Mouse (Mus musculus) megakaryocyte-erythroid progenitor cell, adult 5-6 weeks (primary cell): ENCODE data around the gene Ankrd37. TPM values are rescaled to one million over a fixed set of nuclear protein-coding genes. Genes with fewer than 3 reads are reported as not detected.
A peak's percentile ranks its signal among the peaks of the same experiment; 100 is the strongest.

Experiments
- ATAC-seq: replicated peaks from 2 replicates; pipeline ENCODE4 v1.8.0; 2016; ENCODE audit warnings: mild to moderate bottlenecking, inconsistent platforms; ENCODE audit not compliant: severe bottlenecking, poor library complexity, low FRiP score, low TSS enrichment
- total RNA-seq, 2 experiments: library from RNA; stranded (forward) in 1 of 2; stranded (reverse) in 1 of 2; fragments of 200-1000, 215-1000 nt in 1 of 2; fragments of >200 nt in 1 of 2; fragmentation: Nextera tagmentation in 1 of 2; gene quantifications; 2 replicates each; pipeline ENCODE4 v1.2.3; 2014 to 2017

Ankrd37 gene
- total RNA-seq (2014; fragmentation: Nextera tagmentation) (0.79 TPM in 1 of 2 replicates, not detected in the other), total RNA-seq (2017) (2.3 and 8.4 TPM in 2 replicates)

DNA sequence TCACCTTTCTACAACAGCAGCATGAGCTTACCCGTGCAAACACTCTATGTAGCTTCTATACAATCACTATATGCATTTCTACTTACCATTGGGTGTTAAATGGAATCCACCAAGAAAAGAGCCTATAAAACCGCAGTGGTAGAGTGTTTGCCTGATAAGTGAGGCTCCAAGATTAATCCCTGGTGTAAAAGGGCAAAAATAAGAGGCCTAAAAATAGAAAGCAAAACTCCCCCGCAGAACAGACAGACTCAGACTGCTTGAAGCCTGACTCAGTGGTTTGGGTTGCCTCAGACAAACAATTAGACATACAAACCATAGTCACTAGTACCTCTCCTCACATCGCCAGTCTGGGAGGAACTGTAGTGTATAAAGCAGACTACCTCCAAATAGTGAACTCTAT is at the start of gene Ankrd37:
Gene Ankrd37, minus strand, starts transcription at position 112 of the 400 bp plus-strand sequence.
- no peak for ATAC-seq

- ATAC-seq = no peak
Measured at GRCm38 (mm10) chr8:46040260-46040659, 34.8 kb upstream of the Ankrd37 start.

GRCm38 (mm10) chr8:46039666-46040065 is 34.2 kb upstream of the Ankrd37 start:
- no peak for ATAC-seq

- no peak for ATAC-seq
Measured at GRCm38 (mm10) chr8:46036217-46036616, 30.7 kb upstream of the Ankrd37 start.

GRCm38 (mm10) chr8:46024392-46024791 is 18.9 kb upstream of the Ankrd37 start:
- ATAC-seq = no peak

DNA sequence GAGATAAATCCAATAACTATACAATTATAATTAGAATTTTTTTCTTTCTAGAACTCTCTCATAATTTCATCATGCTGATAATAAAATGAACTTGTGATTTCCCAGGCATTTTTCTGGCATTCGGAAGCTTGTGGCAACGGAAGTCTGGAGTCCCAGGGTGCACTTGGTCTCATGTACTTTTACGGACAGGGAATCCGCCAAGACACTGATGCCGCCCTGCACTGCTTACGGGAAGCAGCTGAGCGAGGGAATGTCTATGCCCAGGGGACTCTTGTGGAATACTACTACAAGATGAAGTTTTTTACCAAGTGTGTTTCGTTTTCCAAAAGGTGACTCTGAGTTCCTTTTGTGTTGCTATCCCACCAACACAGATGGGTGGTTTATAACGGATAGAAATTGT is 17.3 kb upstream of the Ankrd37 start:
- no peak for ATAC-seq

DNA sequence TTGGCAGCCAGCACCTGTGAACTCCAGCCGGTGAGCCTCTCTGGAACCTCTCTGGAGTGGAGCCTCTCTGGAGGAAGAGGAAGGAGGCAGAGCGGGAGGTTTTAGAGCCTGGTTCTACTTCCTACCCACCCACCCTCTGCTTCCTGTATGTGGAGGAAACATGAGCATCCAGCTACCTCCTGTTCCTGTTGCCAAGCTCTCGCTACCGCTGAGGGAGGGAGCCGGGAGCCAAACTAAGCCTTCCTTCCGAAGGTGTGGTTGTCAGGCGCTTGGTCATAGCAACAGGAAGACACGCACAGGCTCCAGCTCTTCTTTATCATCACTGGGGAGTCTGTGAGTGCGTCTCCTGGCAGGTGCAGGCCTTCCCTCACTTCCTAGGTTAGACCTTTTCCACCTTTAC is 16.7 kb upstream of the Ankrd37 start:
- no peak for ATAC-seq

DNA sequence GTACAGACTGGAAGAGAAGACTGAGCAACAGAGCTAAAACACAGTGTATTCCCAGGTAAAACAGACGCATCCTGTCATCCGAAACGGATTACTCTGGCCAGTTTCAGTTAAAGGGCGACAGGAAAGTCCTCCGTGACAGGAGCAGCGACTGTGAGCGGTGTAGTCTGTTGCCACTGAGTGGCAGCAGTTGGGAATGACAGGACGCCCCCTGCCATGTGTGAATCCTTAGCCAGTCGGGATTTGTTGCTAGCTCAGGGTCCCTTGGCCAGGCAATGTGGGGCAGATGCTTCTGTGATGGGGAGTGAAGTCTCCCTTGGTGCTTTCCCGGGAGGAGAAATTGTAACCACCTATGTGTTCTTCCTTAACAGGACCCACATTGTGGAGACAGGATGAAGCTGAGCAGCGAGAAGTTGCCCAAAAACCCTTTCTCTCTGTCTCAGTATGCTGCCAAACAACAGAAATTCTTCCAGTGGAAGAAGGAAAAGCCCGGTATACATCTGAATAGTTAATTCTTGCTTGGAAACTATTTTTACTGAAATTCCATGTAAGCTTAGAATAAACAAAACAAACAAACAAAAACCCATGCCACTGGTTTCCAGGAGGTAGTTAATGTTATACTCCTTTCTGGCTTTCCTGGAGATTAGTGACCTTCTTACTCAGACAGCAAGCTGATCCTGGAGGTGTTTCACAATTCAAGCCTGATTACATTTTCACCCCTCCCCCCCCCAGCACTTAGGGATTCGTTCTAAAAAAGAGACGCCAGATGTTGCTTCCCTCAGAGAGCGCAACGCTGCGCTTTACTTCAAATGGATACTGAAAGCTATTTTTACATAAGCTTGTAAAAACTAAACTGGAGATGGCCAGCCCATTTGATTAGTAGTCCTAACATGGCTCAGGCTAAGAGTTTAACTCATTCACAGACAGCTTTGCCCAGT is 5.5 kb upstream of the Ankrd37 start:
- no peak for ATAC-seq

- ATAC-seq = no peak
Measured at GRCm38 (mm10) chr8:46010306-46010705, 4.8 kb upstream of the Ankrd37 start.

DNA sequence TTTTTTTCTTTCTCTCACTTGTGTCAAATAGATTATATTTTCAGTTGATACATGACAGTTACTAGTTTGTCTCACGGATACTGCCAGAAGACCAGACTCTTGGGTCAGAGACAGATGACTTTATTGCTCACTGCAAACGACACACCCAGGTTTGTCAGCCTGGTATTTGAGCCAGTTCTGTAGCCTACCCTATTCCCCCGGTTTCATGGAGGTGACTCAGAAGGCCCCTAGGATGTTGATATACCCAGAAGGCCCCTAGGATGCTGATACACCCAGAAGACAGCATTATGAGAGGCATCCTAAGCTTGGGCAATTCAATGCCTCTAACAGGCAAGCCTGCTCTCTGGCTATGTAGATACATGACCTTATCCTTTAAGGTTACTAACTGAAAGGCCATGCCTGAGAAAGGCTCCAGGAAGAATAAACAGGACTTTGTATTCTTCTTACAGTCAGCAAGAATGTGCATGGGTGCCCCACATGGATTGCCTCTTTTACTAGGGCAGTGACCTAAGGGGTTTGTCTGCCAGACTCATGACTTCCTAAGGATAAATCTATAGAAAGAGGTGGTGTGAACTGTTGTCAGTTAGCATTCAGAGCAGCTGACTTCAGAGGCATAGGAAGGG is 1.7 kb upstream of the Ankrd37 start:
- no peak for ATAC-seq

DNA sequence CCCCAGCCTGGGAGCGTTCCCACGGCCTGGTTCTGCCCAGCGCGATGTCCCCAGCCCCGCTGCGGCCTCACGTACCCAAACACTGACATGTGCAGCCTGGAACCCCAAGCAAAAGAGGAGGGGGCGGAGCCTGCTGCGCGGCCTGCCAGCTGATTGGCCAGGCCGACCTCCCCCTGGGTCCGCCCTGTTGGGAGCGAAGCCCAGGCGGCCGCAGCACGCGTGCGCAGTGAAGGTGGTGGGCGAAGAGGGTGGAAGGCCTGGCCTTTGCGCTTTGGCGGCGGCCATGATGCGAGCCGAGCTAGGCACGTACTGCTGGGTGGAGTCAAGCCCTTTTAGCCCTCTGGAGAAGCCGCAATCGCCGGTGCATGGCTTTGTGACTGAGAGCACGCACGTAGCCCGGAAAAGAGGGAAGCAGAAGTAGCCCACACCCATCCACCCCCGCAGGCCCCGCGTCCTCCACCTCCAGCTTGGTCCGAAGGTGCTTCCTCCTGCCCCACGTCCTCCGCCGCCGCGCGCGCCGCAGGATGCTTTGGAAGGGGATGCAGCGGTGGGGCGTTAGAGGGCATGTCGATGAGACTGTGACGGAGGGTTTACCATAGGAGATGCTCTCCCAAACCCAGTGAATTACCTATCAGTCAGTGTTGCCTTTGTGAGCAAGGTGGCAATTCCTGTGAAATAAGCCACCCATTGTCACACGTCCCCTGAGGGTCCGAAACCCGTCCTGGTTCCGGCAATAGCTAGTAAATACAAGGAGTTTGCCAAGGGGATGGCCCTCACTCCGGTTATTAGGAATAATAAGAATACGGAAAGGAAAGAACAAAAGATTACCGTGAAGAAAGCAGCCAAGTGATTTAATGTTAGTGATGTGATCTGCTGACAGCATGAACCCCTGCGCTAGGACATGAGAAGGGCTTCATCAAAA is 5.5 kb downstream of the Ankrd37 start:
- peak; percentile 99 for ATAC-seq

DNA sequence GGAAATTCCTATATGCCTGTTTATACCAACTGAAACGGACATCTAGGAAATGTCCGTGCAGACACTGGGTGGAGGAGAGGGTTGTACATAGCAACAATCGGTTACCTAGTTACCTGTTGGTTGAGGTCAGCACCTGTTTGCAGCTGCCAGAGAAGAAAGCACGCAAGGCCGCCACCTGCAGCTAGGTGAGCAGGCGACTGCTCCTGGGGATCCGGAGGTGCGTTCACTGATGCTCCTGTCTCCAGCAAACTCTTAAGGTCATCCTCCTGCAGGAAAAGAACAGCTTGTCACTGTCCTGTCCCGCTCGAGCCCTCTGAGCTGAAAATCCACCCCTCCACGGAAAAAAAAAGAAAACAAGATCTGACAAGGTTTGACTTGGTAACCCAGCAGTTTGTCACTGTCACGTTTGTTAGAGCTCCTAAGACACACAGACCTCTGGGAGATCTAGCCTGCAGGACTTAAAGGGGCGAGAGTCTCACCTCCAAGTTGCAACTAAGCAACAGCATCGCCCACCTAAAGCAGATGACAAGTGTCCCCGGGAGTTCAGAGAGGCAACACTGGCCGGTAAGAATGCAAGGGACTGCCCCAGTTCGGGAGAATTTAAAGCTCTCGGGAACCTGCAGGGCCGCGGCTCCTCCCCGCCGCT is 6.2 kb downstream of the Ankrd37 start, which contains the start of gene Lrp2bp:
Gene Lrp2bp, plus strand, starts transcription at position 166 of the 646 bp plus-strand sequence.
- ATAC-seq = peak; percentile 17

DNA sequence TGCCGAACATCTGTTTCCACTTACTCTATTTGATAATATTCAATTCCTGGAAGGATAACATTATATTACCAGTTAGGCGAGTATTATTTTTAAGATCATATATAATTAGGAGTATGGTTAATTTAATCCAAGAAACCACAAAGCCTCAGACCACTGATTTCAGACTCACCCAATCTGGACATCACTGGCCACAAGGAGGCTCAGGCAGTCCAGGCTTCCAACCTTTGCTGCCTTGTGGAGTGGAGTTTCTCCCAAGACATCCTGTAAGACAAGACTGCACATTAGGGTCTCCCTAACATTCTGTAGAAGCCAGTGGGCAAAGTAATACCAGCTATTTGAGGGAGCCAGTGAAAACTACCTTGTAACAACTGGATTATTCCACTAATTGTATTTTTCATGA is 7.3 kb downstream of the Ankrd37 start:
- no peak for ATAC-seq

- no peak for ATAC-seq
Measured at GRCm38 (mm10) chr8:45995576-45995975, 9.9 kb downstream of the Ankrd37 start.

GRCm38 (mm10) chr8:45994111-45994510 is 11.4 kb downstream of the Ankrd37 start:
- ATAC-seq = peak; percentile 73; the same call in 1 of the 2 replicates

DNA sequence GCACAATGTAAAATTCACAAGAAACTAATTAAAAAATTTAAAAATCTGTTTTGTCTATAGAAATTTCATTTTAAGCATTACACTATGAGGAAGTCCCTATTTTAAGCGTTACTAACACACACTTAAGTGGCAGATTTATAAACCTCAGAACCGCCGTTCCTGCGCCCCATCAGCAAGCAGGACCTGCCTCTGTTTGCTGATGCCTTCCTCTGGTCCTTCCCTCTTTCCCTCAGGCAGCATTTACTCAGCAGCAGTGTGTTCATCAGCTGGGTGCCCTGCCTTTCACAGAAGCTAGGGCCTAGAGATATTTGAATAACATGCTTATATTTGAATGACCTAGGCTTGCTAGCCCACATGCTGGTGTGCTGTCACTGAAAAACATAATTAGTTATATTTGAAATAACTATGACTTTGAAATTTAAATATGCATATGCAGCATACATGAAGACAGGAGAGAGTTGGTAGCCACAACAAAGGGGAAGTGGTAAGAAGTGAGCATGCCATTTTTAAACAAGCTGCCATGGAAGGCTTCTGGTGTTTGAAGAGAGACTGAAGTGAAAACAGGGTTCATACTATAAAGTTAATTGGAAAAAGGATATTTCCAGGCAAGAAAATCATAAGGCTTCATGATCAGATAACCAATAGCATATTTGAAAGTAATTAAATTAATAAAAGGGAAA is 14.7 kb downstream of the Ankrd37 start:
- no peak for ATAC-seq

GRCm38 (mm10) chr8:45988189-45988588 is 17.3 kb downstream of the Ankrd37 start:
- peak; percentile 79 for ATAC-seq

- ATAC-seq = no peak
Measured at GRCm38 (mm10) chr8:45986665-45987064, 18.8 kb downstream of the Ankrd37 start.
